Mouse (Mus musculus) neural tube, embryonic 15.5 days (tissue): ENCODE measurements around the gene Zfp273. TPM values are rescaled to one million over a fixed set of nuclear protein-coding genes. Genes with fewer than 3 reads are reported as not detected.
"Not testable (repeated sequence)": the region's sequence is repeated elsewhere in the genome, so short reads cannot be mapped to it uniquely, and the experiment has no call there.

Experiments
- ATAC-seq: fragments of 200-750 bp; cut with Nextera tagmentation; 2 replicates; pipeline ENCODE4 v1.8.0; 2017; ENCODE audit warnings: mild to moderate bottlenecking, moderate TSS enrichment, moderate library complexity; ENCODE audit not compliant: low FRiP score
- H3K27ac ChIP-seq: fragments of 300-500 bp; sonication (generic); replicated peaks from 2 replicates; pipeline ENCODE4 v1.5.1; 2015; ENCODE audit warnings: mild to moderate bottlenecking, inconsistent platforms
- H3K27me3 ChIP-seq: fragments of 300-500 bp; sonication (generic); replicated peaks from 2 replicates; pipeline ENCODE4 v1.6.1; 2015; ENCODE audit warnings: inconsistent platforms
- H3K36me3 ChIP-seq: fragments of 300-500 bp; sonication (generic); 2 replicates; pipeline ENCODE4 v1.6.1; 2015; ENCODE audit warnings: inconsistent platforms
- H3K4me1 ChIP-seq: fragments of 300-500 bp; sonication (generic); 2 replicates; pipeline ENCODE4 v1.6.1; 2015; ENCODE audit warnings: inconsistent platforms
- H3K4me2 ChIP-seq: fragments of 300-500 bp; sonication (generic); 2 replicates; pipeline ENCODE4 v1.6.1; 2015; ENCODE audit warnings: inconsistent platforms, mild to moderate bottlenecking, moderate library complexity
- H3K4me3 ChIP-seq: fragments of 300-500 bp; sonication (generic); replicated peaks from 2 replicates; pipeline ENCODE4 v1.5.1; 2015; ENCODE audit warnings: mild to moderate bottlenecking, inconsistent platforms
- H3K9ac ChIP-seq: fragments of 300-500 bp; sonication (generic); replicated peaks from 2 replicates; pipeline ENCODE4 v1.6.1; 2015; ENCODE audit warnings: mild to moderate bottlenecking, inconsistent platforms
- H3K9me3 ChIP-seq: fragments of 300-500 bp; sonication (generic); replicated peaks from 2 replicates; pipeline ENCODE4 v1.6.1; 2016; ENCODE audit warnings: inconsistent platforms
- WGBS: fragments of 180-500 bp; shearing (Covaris S2); methylation state at CpG from one replicate; pipeline ENCODE4 v1.1.7; 2015; ENCODE audit warnings: mixed read lengths; 5-methylcytosine and 5-hydroxymethylcytosine counted together
- polyA plus RNA-seq: library from polyadenylated mRNA; unstranded; fragments of >200 nt; fragmentation: Nextera tagmentation; extraction: Ambion mirVana; gene quantifications from 2 replicates; pipeline ENCODE4 v1.2.1, GENCODE M21; 2015

The Zfp273 gene
- polyA plus RNA-seq, 1 experiment from 2014 or later: 13.2 TPM

- H3K9ac ChIP-seq: peak overlapping the region; percentile 29; the same call in 1 of the 2 replicates
- H3K4me2 ChIP-seq: peak overlapping the region; percentile 62
- 43% methylated on average over 6 of the region's 6 CpGs for WGBS
- no peaks in the 10 kb centered on the region for H3K9me3 ChIP-seq
- peak overlapping the region; percentile 49; the same call in 1 of the 2 replicates for H3K27ac ChIP-seq
- H3K4me1 ChIP-seq: peaks cover 10% of the 10 kb centered on the region
- H3K4me3 ChIP-seq: peak overlapping the region; percentile 42
- ATAC-seq: no peak; the same call in 1 of the 2 replicates
- no peaks in the 10 kb centered on the region for H3K36me3 ChIP-seq
- no peaks in the 10 kb centered on the region for H3K27me3 ChIP-seq
Measured at GRCm38 (mm10) chr13:67843775-67844118, 30.2 kb downstream of the Zfp273 start.

- Histone ChIP-seq H3K27ac (peak overlapping the region; percentile 49; the same call in 1 of the 2 replicates), H3K4me3 (peak overlapping the region; percentile 42), H3K27me3 (no peaks in the 10 kb centered on the region), H3K36me3 (no peaks in the 10 kb centered on the region), H3K4me1 (peaks cover 10% of the 10 kb centered on the region), H3K9me3 (no peaks in the 10 kb centered on the region), H3K4me2 (peak overlapping the region; percentile 62), H3K9ac (peak overlapping the region; percentile 41)
- ATAC-seq: peak; percentile 86
- under 1% methylated on average over 14 of the region's 19 CpGs for WGBS
Measured at GRCm38 (mm10) chr13:67844119-67844852, 30.7 kb downstream of the Zfp273 start.

- H3K4me1 ChIP-seq: peaks cover 10% of the 10 kb centered on the region
- WGBS: 24% methylated on average over 8 of the region's 8 CpGs
- no peak overlapping the region; the same call in 1 of the 2 replicates for H3K27ac ChIP-seq
- no peaks in the 10 kb centered on the region for H3K27me3 ChIP-seq
- H3K9me3 ChIP-seq: no peaks in the 10 kb centered on the region
- peak overlapping the region; percentile 42 for H3K4me3 ChIP-seq
- H3K36me3 ChIP-seq: no peaks in the 10 kb centered on the region
- peak overlapping the region; percentile 62 for H3K4me2 ChIP-seq
- peak overlapping the region; percentile 41 for H3K9ac ChIP-seq
- ATAC-seq: peak; percentile 59
Measured at GRCm38 (mm10) chr13:67844853-67845194, 31.3 kb downstream of the Zfp273 start.

GRCm38 (mm10) chr13:67850361-67850760, 36.8 kb downstream of the Zfp273 start:
- Histone ChIP-seq H3K4me2 (no peak overlapping the region), H3K27me3 (no peaks in the 10 kb centered on the region), H3K4me1 (no peaks in the 10 kb centered on the region), H3K9me3 (no peaks in the 10 kb centered on the region), H3K27ac (no peak overlapping the region), H3K9ac (no peak overlapping the region), H3K36me3 (no peaks in the 10 kb centered on the region), H3K4me3 (no peak overlapping the region)
- WGBS: 78% methylated on average over 3 of the region's 3 CpGs
- no peak for ATAC-seq

GRCm38 (mm10) chr13:67853130-67853529, 39.6 kb downstream of the Zfp273 start:
- no peak overlapping the region for H3K4me3 ChIP-seq
- no peaks in the 10 kb centered on the region for H3K36me3 ChIP-seq
- ATAC-seq: no peak
- no peak overlapping the region for H3K4me2 ChIP-seq
- no peak overlapping the region for H3K27ac ChIP-seq
- H3K9me3 ChIP-seq: no peaks in the 10 kb centered on the region
- H3K27me3 ChIP-seq: no peaks in the 10 kb centered on the region
- WGBS: 84% methylated on average over 6 of the region's 6 CpGs
- H3K4me1 ChIP-seq: no peaks in the 10 kb centered on the region
- H3K9ac ChIP-seq: no peak overlapping the region

- H3K4me3 ChIP-seq: no peak overlapping the region
Measured at GRCm38 (mm10) chr13:67853983-67854382, 40.4 kb downstream of the Zfp273 start.

GRCm38 (mm10) chr13:67857317-67857716, 43.8 kb downstream of the Zfp273 start:
- H3K4me1 ChIP-seq: no peaks in the 10 kb centered on the region
- H3K9me3 ChIP-seq: no peaks in the 10 kb centered on the region
- no peaks in the 10 kb centered on the region for H3K36me3 ChIP-seq
- no peak overlapping the region for H3K4me3 ChIP-seq
- no peak overlapping the region for H3K9ac ChIP-seq
- ATAC-seq: no peak
- H3K4me2 ChIP-seq: no peak overlapping the region
- WGBS: 26% methylated on average over 1 of the region's 1 CpGs
- H3K27ac ChIP-seq: no peak overlapping the region
- H3K27me3 ChIP-seq: no peaks in the 10 kb centered on the region

More at GRCm38 (mm10) chr13:67853983-67854382, 40.4 kb downstream of the Zfp273 start:
- Histone ChIP-seq H3K9me3 (no peaks in the 10 kb centered on the region), H3K27me3 (no peaks in the 10 kb centered on the region), H3K4me2 (no peak overlapping the region), H3K27ac (no peak overlapping the region), H3K4me1 (no peaks in the 10 kb centered on the region), H3K9ac (no peak overlapping the region), H3K36me3 (no peaks in the 10 kb centered on the region)
- no peak for ATAC-seq
- 89% methylated on average over 2 of the region's 2 CpGs for WGBS

- H3K4me2 ChIP-seq: no peak overlapping the region
- ATAC-seq: no peak
- WGBS: 87% methylated on average over 9 of the region's 9 CpGs
- H3K9me3 ChIP-seq: no peaks in the 10 kb centered on the region
- no peaks in the 10 kb centered on the region for H3K4me1 ChIP-seq
- H3K4me3 ChIP-seq: no peak overlapping the region
- no peak overlapping the region for H3K9ac ChIP-seq
- H3K36me3 ChIP-seq: no peaks in the 10 kb centered on the region
- no peaks in the 10 kb centered on the region for H3K27me3 ChIP-seq
- H3K27ac ChIP-seq: no peak overlapping the region
Measured at GRCm38 (mm10) chr13:67862508-67862907, 49.0 kb downstream of the Zfp273 start.

- no peak within 1 kb of the TSS for H3K4me3 ChIP-seq
- 82% methylated on average over 11 of the region's 11 CpGs for WGBS
- no peaks in the 10 kb centered on the region for H3K9me3 ChIP-seq
- no peak within 1 kb of the TSS for H3K27ac ChIP-seq
- no peaks in the 10 kb centered on the region for H3K36me3 ChIP-seq
- H3K4me1 ChIP-seq: no peaks in the 10 kb centered on the region
- no peak for ATAC-seq
- H3K4me2 ChIP-seq: no peak within 1 kb of the TSS
- H3K27me3 ChIP-seq: no peaks in the 10 kb centered on the region
- H3K9ac ChIP-seq: no peak within 1 kb of the TSS
Measured at GRCm38 (mm10) chr13:67863026-67863425, 49.5 kb downstream of the Zfp273 start, which contains the start of gene BC048507. Gene BC048507 (plus strand): TSS chr13:67863326.

- no peak overlapping the region for H3K4me3 ChIP-seq
- H3K36me3 ChIP-seq: no peaks in the 10 kb centered on the region
- WGBS: 63% methylated on average over 5 of the region's 5 CpGs
- no peak; the same call in 1 of the 2 replicates for ATAC-seq
- no peak overlapping the region for H3K4me2 ChIP-seq
- H3K27me3 ChIP-seq: no peaks in the 10 kb centered on the region
- H3K27ac ChIP-seq: no peak overlapping the region
- no peak overlapping the region for H3K9ac ChIP-seq
- no peaks in the 10 kb centered on the region for H3K4me1 ChIP-seq
- H3K9me3 ChIP-seq: no peaks in the 10 kb centered on the region
Measured at GRCm38 (mm10) chr13:67864764-67865350, 51.3 kb downstream of the Zfp273 start.

GRCm38 (mm10) chr13:67867899-67868298, 54.4 kb downstream of the Zfp273 start:
- 24% methylated on average over 3 of the region's 3 CpGs for WGBS
- H3K9ac ChIP-seq: no peak overlapping the region
- H3K4me3 ChIP-seq: no peak overlapping the region
- H3K4me2 ChIP-seq: no peak overlapping the region
- no peaks in the 10 kb centered on the region for H3K36me3 ChIP-seq
- no peaks in the 10 kb centered on the region for H3K27me3 ChIP-seq
- H3K4me1 ChIP-seq: no peaks in the 10 kb centered on the region
- ATAC-seq: no peak
- H3K27ac ChIP-seq: no peak overlapping the region
- H3K9me3 ChIP-seq: no peaks in the 10 kb centered on the region

- H3K9ac ChIP-seq, H3K27me3 ChIP-seq: not testable (repeated sequence)
- 39% methylated on average over 7 of the region's 12 CpGs for WGBS
Measured at GRCm38 (mm10) chr13:67876049-67876698, 62.6 kb downstream of the Zfp273 start.

More at GRCm38 (mm10) chr13:67876049-67876698, 62.6 kb downstream of the Zfp273 start:
- not testable (repeated sequence) for H3K27ac ChIP-seq, H3K36me3 ChIP-seq, H3K4me1 ChIP-seq, H3K4me3 ChIP-seq, H3K9me3 ChIP-seq
- peak; percentile 57; the same call in 1 of the 2 replicates for ATAC-seq
- H3K4me2 ChIP-seq: peak overlapping the region; percentile 34
